Mouse (Mus musculus): ENCODE results near the gene Zfp839. TPM values are rescaled to one million over a fixed set of nuclear protein-coding genes. Genes with fewer than 3 reads are reported as not detected.

Zfp839 gene
- total and polyA plus RNA-seq, 3 experiments = 4.2 to 5.0 TPM; not detected in 1

DNA sequence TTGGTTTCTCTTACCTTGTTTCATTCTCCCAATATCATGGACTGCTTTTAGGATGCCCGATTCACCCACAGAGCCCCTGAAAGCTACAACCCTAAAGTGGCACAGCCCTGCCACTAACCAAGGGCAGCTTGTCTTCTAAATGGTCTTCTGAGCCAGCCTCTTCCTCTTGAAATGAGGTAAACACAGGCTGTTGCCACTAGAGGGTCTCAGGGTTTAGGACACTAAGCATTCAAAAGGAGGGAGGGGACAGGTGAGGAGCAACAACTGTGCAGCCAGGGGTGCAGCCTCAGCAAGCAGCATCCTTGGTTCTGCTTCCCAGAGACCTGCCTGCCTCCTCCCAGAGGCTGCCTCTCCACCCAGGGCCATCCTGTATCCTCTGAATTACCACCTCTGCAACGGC is 28.3 kb upstream of the Zfp839 start:
- Histone ChIP-seq H3K79me2 (ENCODE audit: control insufficient read depth, insufficient read depth, low read length, poor library complexity) (no peaks in the 10 kb centered on the region), H3K9me3 (replicated peaks; ENCODE audit: insufficient read depth, low read length) (no peaks in the 10 kb centered on the region), H3K27me3 (ENCODE audit: control insufficient read depth in 1 of 2, insufficient read depth in 2 of 2, low read length in 2 of 2) (no peaks in the 10 kb centered on the region), H3K4me1 (ENCODE audit: control insufficient read depth in 1 of 2, insufficient read depth in 2 of 2, low read length in 2 of 2) (no peaks in the 10 kb centered on the region), H3K4me3 (ENCODE audit: control insufficient read depth in 1 of 2, insufficient read depth in 1 of 2, low read depth in 2 of 2, low read length in 2 of 2) (no peak overlapping the region), H3K9ac (ENCODE audit: control insufficient read depth, low read depth, low read length, poor library complexity, severe bottlenecking) (no peak overlapping the region), H3K27ac (ENCODE audit: control insufficient read depth, low read depth, low read length) (no peak overlapping the region), H3K36me3 (ENCODE audit: control insufficient read depth in 1 of 2, insufficient read depth in 2 of 2, low read length in 2 of 2) (no peaks in the 10 kb centered on the region)
- TF ChIP-seq BHLHE40 (IDR thresholded peaks at IDR 0.05; ENCODE audit: borderline replicate concordance, low read depth, low read length) (no peak), MAX (IDR thresholded peaks at IDR 0.05; ENCODE audit: low read length) (no peak), POLR2AphosphoS2 (IDR thresholded peaks at IDR 0.05; ENCODE audit: low read length) (no peak), EP300 (IDR thresholded peaks at IDR 0.05; ENCODE audit: low read depth in 1 of 2, low read length in 2 of 2) (no peak), CHD2 (IDR thresholded peaks at IDR 0.05; ENCODE audit: low read length) (no peak), MAFK (IDR thresholded peaks at IDR 0.05; ENCODE audit: borderline replicate concordance, low read depth, low read length) (no peak), CTCF (IDR thresholded peaks at IDR 0.05 in 2 of 3, conservative IDR thresholded peaks at IDR 0.05 in 1 of 3; ENCODE audit: control insufficient read depth in 1 of 3, insufficient read depth in 1 of 3, low read depth in 2 of 3, low read length in 3 of 3, poor library complexity in 1 of 3, severe bottlenecking in 1 of 3) (no peak), ZC3H11A (IDR thresholded peaks at IDR 0.05; ENCODE audit: low read depth, low read length) (no peak), GATA1 (IDR thresholded peaks at IDR 0.05; ENCODE audit: low read depth, low read length) (no peak), TAL1 (IDR thresholded peaks at IDR 0.05; ENCODE audit: low read length) (no peak), E2F4 (IDR thresholded peaks at IDR 0.05; ENCODE audit: borderline replicate concordance, low read depth, low read length) (no peak), ELF1 (IDR thresholded peaks at IDR 0.05; ENCODE audit: low read depth, low read length) (no peak)
- no peak for DNase-seq (ENCODE audit: low read depth, low spot score)

DNA sequence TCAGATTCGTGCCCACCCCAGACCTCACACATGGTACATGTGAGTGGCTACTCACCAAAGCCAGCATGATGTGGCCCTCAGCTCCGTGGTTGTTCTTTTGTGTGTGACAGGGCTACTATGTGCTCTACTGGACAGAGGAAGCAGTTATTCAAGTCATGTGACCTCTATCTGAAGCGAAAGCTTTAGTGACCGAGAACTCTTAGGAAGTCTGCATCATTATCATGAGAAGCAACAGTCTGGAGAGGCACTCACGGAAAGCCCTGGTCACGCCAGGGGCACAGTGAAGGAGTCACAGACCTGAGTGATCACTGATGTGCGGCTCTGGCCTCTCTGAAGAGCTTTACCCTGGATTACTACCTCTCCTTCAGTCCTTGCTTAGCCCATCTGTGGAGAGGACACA is 27.7 kb upstream of the Zfp839 start:
- Histone ChIP-seq H3K36me3 (ENCODE audit: control insufficient read depth in 1 of 2, insufficient read depth in 2 of 2, low read length in 2 of 2) (no peaks in the 10 kb centered on the region), H3K4me1 (ENCODE audit: control insufficient read depth in 1 of 2, insufficient read depth in 2 of 2, low read length in 2 of 2) (no peaks in the 10 kb centered on the region), H3K9me3 (replicated peaks; ENCODE audit: insufficient read depth, low read length) (no peaks in the 10 kb centered on the region), H3K4me3 (ENCODE audit: control insufficient read depth in 1 of 2, insufficient read depth in 1 of 2, low read depth in 2 of 2, low read length in 2 of 2) (no peak overlapping the region), H3K9ac (ENCODE audit: control insufficient read depth, low read depth, low read length, poor library complexity, severe bottlenecking) (no peak overlapping the region), H3K27ac (ENCODE audit: control insufficient read depth, low read depth, low read length) (no peak overlapping the region), H3K79me2 (ENCODE audit: control insufficient read depth, insufficient read depth, low read length, poor library complexity) (no peaks in the 10 kb centered on the region), H3K27me3 (ENCODE audit: control insufficient read depth in 1 of 2, insufficient read depth in 2 of 2, low read length in 2 of 2) (no peaks in the 10 kb centered on the region)
- TF ChIP-seq NELFE (IDR thresholded peaks at IDR 0.05; ENCODE audit: low read depth, low read length) (no peak), MAFK (IDR thresholded peaks at IDR 0.05; ENCODE audit: borderline replicate concordance, low read depth, low read length) (no peak), HCFC1 (IDR thresholded peaks at IDR 0.05; ENCODE audit: low read depth, low read length) (no peak), CTCF (IDR thresholded peaks at IDR 0.05 in 2 of 3, conservative IDR thresholded peaks at IDR 0.05 in 1 of 3; ENCODE audit: control insufficient read depth in 1 of 3, insufficient read depth in 1 of 3, low read depth in 2 of 3, low read length in 3 of 3, poor library complexity in 1 of 3, severe bottlenecking in 1 of 3) (no peak)
- no peak for DNase-seq (ENCODE audit: low read depth, low spot score)

DNA sequence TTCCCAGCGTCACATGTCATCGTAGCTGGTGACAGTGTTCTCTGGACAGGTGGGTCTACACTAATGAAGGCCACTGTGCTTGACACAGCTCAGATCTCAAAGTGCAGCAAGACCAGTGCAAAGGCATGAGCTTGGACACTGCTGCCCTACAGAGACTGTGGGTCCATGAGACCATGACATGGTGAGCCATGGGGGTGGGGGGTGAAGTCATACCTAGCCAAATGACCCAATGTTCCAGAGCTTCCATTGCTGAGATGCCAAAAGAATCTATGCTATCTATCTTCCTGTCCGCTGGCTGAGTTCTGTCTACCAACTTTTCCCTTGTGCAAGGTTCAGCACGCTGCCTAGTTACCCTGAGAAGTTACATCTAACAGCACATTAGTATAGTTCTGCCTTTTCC is 21.1 kb upstream of the Zfp839 start:
- Histone ChIP-seq H3K9ac (ENCODE audit: control insufficient read depth, low read depth, low read length, poor library complexity, severe bottlenecking) (no peak overlapping the region), H3K4me1 (ENCODE audit: control insufficient read depth in 1 of 2, insufficient read depth in 2 of 2, low read length in 2 of 2) (no peaks in the 10 kb centered on the region), H3K4me3 (ENCODE audit: control insufficient read depth in 1 of 2, insufficient read depth in 1 of 2, low read depth in 2 of 2, low read length in 2 of 2) (no peak overlapping the region), H3K36me3 (ENCODE audit: control insufficient read depth in 1 of 2, insufficient read depth in 2 of 2, low read length in 2 of 2) (no peaks in the 10 kb centered on the region), H3K27ac (ENCODE audit: control insufficient read depth, low read depth, low read length) (no peak overlapping the region), H3K9me3 (replicated peaks; ENCODE audit: insufficient read depth, low read length) (no peaks in the 10 kb centered on the region), H3K79me2 (ENCODE audit: control insufficient read depth, insufficient read depth, low read length, poor library complexity) (no peaks in the 10 kb centered on the region), H3K27me3 (ENCODE audit: control insufficient read depth in 1 of 2, insufficient read depth in 2 of 2, low read length in 2 of 2) (no peaks in the 10 kb centered on the region)
- DNase-seq (ENCODE audit: low read depth, low spot score) = no peak
- TF ChIP-seq UBTF (IDR thresholded peaks at IDR 0.05; ENCODE audit: borderline replicate concordance, insufficient read depth, low read depth, low read length) = no peak
- TF ChIP-seq KAT2A (conservative IDR thresholded peaks at IDR 0.05; ENCODE audit: low read depth, low read length) = no peak
- TF ChIP-seq POLR2AphosphoS5 (IDR thresholded peaks at IDR 0.05; ENCODE audit: borderline replicate concordance, low read depth, low read length) = no peak
- no peak for TF ChIP-seq ZKSCAN1 (IDR thresholded peaks at IDR 0.05; ENCODE audit: low read depth, low read length)
- no peak for TF ChIP-seq MXI1 (IDR thresholded peaks at IDR 0.05; ENCODE audit: low read depth, low read length)
- TF ChIP-seq NELFE (IDR thresholded peaks at IDR 0.05; ENCODE audit: low read depth, low read length) = no peak
- no peak for TF ChIP-seq POLR2A (IDR thresholded peaks at IDR 0.05; ENCODE audit: control insufficient read depth in 1 of 2, insufficient read depth in 1 of 2, low read depth in 1 of 2, low read length in 2 of 2, poor library complexity in 1 of 2)
- TF ChIP-seq GABPA (IDR thresholded peaks at IDR 0.05; ENCODE audit: low read depth, low read length) = no peak
- no peak for TF ChIP-seq MAX (IDR thresholded peaks at IDR 0.05; ENCODE audit: low read length)
- TF ChIP-seq ZC3H11A (IDR thresholded peaks at IDR 0.05; ENCODE audit: low read depth, low read length) = no peak
